Mouse (Mus musculus) ES-E14 (cell line): ENCODE data around the gene Rtn1. TPM values are rescaled to one million over a fixed set of nuclear protein-coding genes. Genes with fewer than 3 reads are reported as not detected.
A peak's percentile ranks its signal among the peaks of the same experiment; 100 is the strongest.

Experiments used
- DNase-seq: peaks from one replicate; pipeline ENCODE4 v3.0.0-alpha.2; 2013; ENCODE audit warnings: low read depth, low spot score
- H3K27ac ChIP-seq: 2 replicates; pipeline ENCODE4 v1.5.1; 2012; ENCODE audit warnings: low read depth, mild to moderate bottlenecking, low read length, moderate library complexity, mixed read lengths; ENCODE audit not compliant: poor library complexity, insufficient read depth, severe bottlenecking
- H3K36me3 ChIP-seq: 2 replicates; pipeline ENCODE4 v1.6.1; 2012; ENCODE audit warnings: mild to moderate bottlenecking, low read length, moderate library complexity, mixed read lengths; ENCODE audit not compliant: control insufficient read depth, poor library complexity, insufficient read depth, severe bottlenecking
- H3K4me1 ChIP-seq, 2 experiments: fragments of 150-350 bp in 1 of 2; sonication (generic) in 1 of 2; 2 replicates each; pipeline ENCODE4 v1.6.1; 2012; ENCODE audit warnings: low read length in 2 of 2, mild to moderate bottlenecking in 1 of 2, mixed read lengths in 1 of 2; ENCODE audit not compliant: control insufficient read depth in 2 of 2, insufficient read depth in 2 of 2, poor library complexity in 1 of 2
- H3K4me3 ChIP-seq, 2 experiments: fragments of 150-350 bp in 1 of 2; sonication (generic) in 1 of 2; 2 replicates each; pipeline ENCODE4 v1.5.1; 2012; ENCODE audit warnings: low read length in 2 of 2, low read depth in 1 of 2, mild to moderate bottlenecking in 1 of 2, mixed read lengths in 1 of 2; ENCODE audit not compliant: insufficient read depth in 1 of 2, poor library complexity in 1 of 2, severe bottlenecking in 1 of 2
- H3K9ac ChIP-seq: 2 replicates; pipeline ENCODE4 v1.6.1; 2012; ENCODE audit warnings: low read depth, mild to moderate bottlenecking, low read length, mixed read lengths; ENCODE audit not compliant: poor library complexity, insufficient read depth, severe bottlenecking
- H3K9me3 ChIP-seq: fragments of 150-350 bp; sonication (generic); 2 replicates; pipeline ENCODE4 v1.6.1; 2012; ENCODE audit warnings: low read depth, mild to moderate bottlenecking, low read length; ENCODE audit not compliant: control insufficient read depth, insufficient read depth
- CHD2 ChIP-seq: IDR thresholded peaks from 2 replicates; pipeline ENCODE4 v1.6.1; 2014; ENCODE audit warnings: mild to moderate bottlenecking, low read depth, low read length, inconsistent platforms
- HCFC1 ChIP-seq: IDR thresholded peaks from 2 replicates; pipeline ENCODE4 v1.6.1; 2012; ENCODE audit warnings: low read length, inconsistent platforms, borderline replicate concordance; ENCODE audit not compliant: insufficient read depth
- MAFK ChIP-seq: IDR thresholded peaks from 2 replicates; pipeline ENCODE4 v1.6.1; 2014; ENCODE audit warnings: mild to moderate bottlenecking, low read depth, low read length, inconsistent platforms; ENCODE audit not compliant: insufficient read depth
- ZC3H11A ChIP-seq: IDR thresholded peaks from 2 replicates; pipeline ENCODE4 v1.6.1; 2012; ENCODE audit warnings: low read depth, mild to moderate bottlenecking, inconsistent platforms, low read length, borderline replicate concordance
- ZNF384 ChIP-seq: IDR thresholded peaks from 2 replicates; pipeline ENCODE4 v1.6.1; 2012; ENCODE audit warnings: low read depth, low read length, inconsistent platforms
- in situ Hi-C, 2 experiments: fragments of 600-800 bp; cut with MboI; formaldehyde crosslinking; loops; one replicate each; pipeline ENCODE4 v1.15.1; 2025; ENCODE audit warnings: low sequenced_read_pairs in 2 of 2, inconsistent platforms in 1 of 2; ENCODE audit not compliant: unreplicated experiment in 2 of 2
- total RNA-seq: library from RNA; depleted of rRNA; stranded (reverse); fragments of 300-350 nt; gene quantifications from 2 replicates; pipeline ENCODE4 v1.2.3, GENCODE M21; 2012

Gene Rtn1
- total RNA-seq, 1 experiment: 8.7 TPM

GRCm38 (mm10) chr12:72437676-72438341 is 29.0 kb upstream of the Rtn1 start:
- no peak overlapping the region for H3K27ac ChIP-seq
- no peaks in the 10 kb centered on the region for H3K36me3 ChIP-seq
- no peak overlapping the region for H3K4me3 ChIP-seq
- H3K9ac ChIP-seq: no peak overlapping the region
- in situ Hi-C loops: loop anchor here in 1 of 2 experiments (25.0 kb wide), 1 partner anchor 326 kb away; no protein-coding TSS in a partner anchor
- TF ChIP-seq CHD2 (no peak), MAFK (no peak), ZNF384 (no peak), HCFC1 (no peak), ZC3H11A (no peak)
- no peak for DNase-seq
- peaks cover 0 to 2% of the 10 kb centered on the region in 2 experiments; a peak in 1 of 4 replicates for H3K4me1 ChIP-seq
- no peaks in the 10 kb centered on the region for H3K9me3 ChIP-seq

- no peak for TF ChIP-seq CHD2
- no peak for TF ChIP-seq MAFK
- no peak for TF ChIP-seq ZC3H11A
- TF ChIP-seq HCFC1: no peak
- no peak for TF ChIP-seq ZNF384
- in situ Hi-C loops: loop anchor here in 1 of 2 experiments (25.0 kb wide), 1 partner anchor 321 kb away; no protein-coding TSS in a partner anchor
- Histone ChIP-seq H3K4me1 (no peaks in the 10 kb centered on the region), H3K36me3 (no peaks in the 10 kb centered on the region), H3K9me3 (no peaks in the 10 kb centered on the region), H3K4me3 (no peak overlapping the region), H3K27ac (no peak overlapping the region), H3K9ac (no peak overlapping the region)
- no peak for DNase-seq
Measured at GRCm38 (mm10) chr12:72433241-72433865, 24.5 kb upstream of the Rtn1 start.

DNA sequence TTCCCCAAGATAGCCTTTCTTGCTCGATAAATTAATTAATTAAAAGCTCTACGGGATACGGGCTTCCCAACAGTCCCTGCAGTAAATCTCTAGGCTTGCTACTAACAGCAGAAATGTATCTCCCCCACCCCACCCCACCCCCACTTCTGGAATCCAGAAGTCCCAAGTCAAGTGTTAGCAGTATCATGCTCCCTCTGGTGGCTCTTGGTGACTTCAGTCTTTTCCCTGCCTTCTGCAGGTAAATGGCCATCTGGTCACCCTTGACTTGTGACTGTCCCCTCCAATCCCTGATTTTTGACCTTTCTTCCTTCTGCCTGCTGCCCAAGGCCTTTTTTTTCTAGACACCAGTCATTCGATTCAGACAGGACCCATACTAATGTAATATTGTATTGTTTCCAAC is 23.4 kb upstream of the Rtn1 start:
- H3K4me3 ChIP-seq: no peak overlapping the region
- in situ Hi-C loops: loop anchor here in 1 of 2 experiments (25.0 kb wide), 1 partner anchor 320 kb away; no protein-coding TSS in a partner anchor
- TF ChIP-seq HCFC1: no peak
- TF ChIP-seq CHD2: no peak
- no peak for TF ChIP-seq ZNF384
- TF ChIP-seq MAFK: no peak
- TF ChIP-seq ZC3H11A: no peak

GRCm38 (mm10) chr12:72427722-72428126 is 18.9 kb upstream of the Rtn1 start:
- Histone ChIP-seq H3K27ac (no peak overlapping the region), H3K9me3 (no peaks in the 10 kb centered on the region), H3K9ac (no peak overlapping the region), H3K4me3 (no peak overlapping the region), H3K4me1 (no peaks in the 10 kb centered on the region), H3K36me3 (no peaks in the 10 kb centered on the region)
- TF ChIP-seq MAFK (no peak), ZC3H11A (0 out of 2 replicates have a peak, but pooled peaks have one; percentile 61)
- DNase-seq: peak; percentile 79
- in situ Hi-C loops: loop anchor here in 1 of 2 experiments (25.0 kb wide), 1 partner anchor 315 kb away; no protein-coding TSS in a partner anchor

More for the DNA sequence above, 23.4 kb upstream of the Rtn1 start:
- H3K9me3 ChIP-seq: no peaks in the 10 kb centered on the region
- no peak overlapping the region for H3K27ac ChIP-seq
- no peaks in the 10 kb centered on the region for H3K36me3 ChIP-seq
- no peak for DNase-seq
- H3K4me1 ChIP-seq: no peaks in the 10 kb centered on the region
- H3K9ac ChIP-seq: no peak overlapping the region
